Mouse (Mus musculus) activated CD4-positive, CD25-positive, alpha-beta regulatory T cell, adult 4 months (primary cell): ENCODE data around the gene Tent4a. TPM values are rescaled to one million over a fixed set of nuclear protein-coding genes. Genes with fewer than 3 reads are reported as not detected.

Experiments used
- ATAC-seq: one replicate; pipeline ENCODE4 v1.8.0; 2017
- polyA plus RNA-seq, 2 experiments: library from polyadenylated mRNA; unstranded; fragments of 100-300 nt; shearing (Covaris generic); gene quantifications; one replicate each; pipeline ENCODE4 v1.2.1; 2017

The Tent4a gene
- polyA plus RNA-seq, 2 experiments from 2014 or later = 4.4 to 4.5 TPM

- peak; percentile 87 for ATAC-seq
Measured at GRCm38 (mm10) chr13:69545019-69545418, 10.6 kb upstream of the Tent4a start.

GRCm38 (mm10) chr13:69543595-69543994 lies 9.2 kb upstream of the Tent4a start:
- ATAC-seq = no peak

DNA sequence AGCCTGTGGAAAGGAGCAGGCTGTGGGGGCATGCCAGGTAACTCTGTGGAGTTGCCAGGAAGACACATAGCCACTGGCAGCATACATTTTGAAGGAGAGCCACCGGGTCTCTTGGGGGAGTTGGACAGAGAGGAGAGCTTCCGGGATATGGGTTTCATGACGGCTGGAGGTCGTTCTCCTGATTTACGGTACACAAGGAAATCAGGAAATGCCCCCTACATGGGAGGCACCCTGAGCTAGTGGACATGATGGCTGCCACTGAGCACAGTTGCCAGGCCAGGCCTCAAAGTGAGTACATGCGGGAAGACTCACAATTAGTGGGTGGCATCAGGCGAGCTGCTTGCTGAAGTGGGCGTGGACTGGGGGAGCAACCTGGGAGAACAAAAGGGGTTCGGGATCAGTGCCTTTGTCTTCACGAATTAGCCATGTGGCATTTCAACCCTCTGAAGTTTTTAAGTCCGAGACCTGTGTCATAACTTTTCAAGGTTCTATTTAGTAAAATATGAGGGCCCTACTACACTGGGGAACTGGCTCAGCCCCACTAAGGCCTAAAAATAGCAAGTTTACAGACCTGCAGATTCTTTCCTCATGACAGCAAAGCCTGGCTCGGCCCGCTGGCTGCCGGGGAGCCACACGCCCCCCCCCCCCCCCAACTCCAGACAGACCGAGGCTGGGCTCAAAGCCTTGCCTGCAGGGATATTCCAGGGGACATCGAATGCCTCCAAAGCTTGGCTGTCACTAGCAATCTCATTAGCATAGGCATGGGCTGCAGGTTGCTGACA lies 8.3 kb upstream of the Tent4a start:
- ATAC-seq = no peak

DNA sequence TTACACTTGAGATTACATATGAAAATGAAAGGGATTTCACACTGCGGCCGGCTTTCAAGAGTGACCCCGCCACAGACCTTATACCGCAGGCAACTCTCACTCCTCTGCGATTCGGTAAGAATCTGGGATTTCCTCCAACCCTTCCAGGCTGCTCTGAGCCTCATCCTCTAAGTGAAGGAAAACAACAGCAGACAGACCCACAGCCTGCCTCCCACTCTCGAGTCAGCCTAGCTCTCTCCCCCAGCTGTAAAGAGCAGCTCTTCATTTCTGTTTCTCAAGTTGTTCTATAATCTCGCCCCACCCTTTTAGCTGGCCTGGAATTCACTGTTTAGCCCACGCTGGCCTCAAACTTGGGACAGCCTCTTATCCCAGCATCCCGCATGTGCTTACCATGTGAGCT lies 7.4 kb upstream of the Tent4a start:
- no peak for ATAC-seq

- ATAC-seq = no peak
Measured at GRCm38 (mm10) chr13:69541209-69541608, 6.8 kb upstream of the Tent4a start.

DNA sequence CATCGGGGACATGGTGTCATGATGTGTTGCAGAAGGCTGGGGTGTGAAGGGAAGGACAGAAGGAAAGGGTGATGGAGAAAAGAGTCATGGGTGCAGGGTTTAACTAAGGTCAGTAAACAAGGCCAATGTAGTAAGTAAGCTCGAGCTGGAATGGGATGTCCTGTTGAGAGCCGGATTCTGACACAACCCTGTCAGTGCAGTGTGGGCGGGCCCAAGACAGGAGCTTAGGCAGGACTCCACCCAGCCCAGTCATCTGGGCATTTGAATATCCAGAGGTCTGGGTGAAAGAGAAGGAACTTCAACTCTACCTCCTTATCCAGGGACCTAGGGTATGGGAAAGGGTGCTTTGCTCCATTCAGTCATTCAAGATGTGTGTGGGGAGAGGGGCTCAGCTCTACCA lies 3.9 kb upstream of the Tent4a start:
- ATAC-seq = no peak

DNA sequence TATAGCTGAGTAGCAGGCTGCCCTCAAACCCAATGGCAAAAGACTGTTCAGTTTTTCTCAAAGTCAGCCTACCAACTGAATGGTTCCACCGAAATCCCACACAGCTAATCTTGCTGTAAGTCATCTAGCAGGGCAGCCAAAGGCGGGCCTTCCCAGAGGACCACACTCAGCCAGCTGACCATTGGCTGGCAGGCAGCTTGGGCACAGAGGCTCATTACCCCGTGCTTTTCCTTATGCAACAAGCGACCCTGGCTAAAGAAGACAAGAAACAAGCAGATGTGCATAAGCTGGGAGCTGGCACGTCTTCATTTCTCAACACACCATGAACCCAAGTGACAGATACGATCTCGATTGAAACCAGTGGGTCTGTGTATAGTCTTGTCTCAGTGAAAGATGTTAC lies 2.9 kb upstream of the Tent4a start:
- no peak for ATAC-seq

DNA sequence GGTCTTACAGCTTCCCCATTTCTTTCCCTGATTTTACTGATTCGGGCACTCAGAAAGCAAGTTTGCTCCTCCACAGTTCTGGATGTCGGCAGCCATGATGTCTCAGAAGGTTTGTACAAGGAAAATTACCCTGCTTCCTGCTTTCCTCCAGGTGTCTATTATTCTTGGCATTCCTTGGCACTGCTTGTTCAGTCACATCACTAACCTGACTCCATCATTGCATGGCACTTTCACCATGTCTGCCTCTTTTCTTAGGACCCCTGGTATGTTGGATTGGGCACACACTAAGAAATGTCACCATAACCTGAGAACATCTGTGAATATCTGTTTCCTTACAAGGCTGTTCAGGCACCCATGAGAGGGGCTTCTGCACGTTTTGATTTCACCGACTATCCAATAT lies 1.6 kb upstream of the Tent4a start:
- no peak for ATAC-seq

DNA sequence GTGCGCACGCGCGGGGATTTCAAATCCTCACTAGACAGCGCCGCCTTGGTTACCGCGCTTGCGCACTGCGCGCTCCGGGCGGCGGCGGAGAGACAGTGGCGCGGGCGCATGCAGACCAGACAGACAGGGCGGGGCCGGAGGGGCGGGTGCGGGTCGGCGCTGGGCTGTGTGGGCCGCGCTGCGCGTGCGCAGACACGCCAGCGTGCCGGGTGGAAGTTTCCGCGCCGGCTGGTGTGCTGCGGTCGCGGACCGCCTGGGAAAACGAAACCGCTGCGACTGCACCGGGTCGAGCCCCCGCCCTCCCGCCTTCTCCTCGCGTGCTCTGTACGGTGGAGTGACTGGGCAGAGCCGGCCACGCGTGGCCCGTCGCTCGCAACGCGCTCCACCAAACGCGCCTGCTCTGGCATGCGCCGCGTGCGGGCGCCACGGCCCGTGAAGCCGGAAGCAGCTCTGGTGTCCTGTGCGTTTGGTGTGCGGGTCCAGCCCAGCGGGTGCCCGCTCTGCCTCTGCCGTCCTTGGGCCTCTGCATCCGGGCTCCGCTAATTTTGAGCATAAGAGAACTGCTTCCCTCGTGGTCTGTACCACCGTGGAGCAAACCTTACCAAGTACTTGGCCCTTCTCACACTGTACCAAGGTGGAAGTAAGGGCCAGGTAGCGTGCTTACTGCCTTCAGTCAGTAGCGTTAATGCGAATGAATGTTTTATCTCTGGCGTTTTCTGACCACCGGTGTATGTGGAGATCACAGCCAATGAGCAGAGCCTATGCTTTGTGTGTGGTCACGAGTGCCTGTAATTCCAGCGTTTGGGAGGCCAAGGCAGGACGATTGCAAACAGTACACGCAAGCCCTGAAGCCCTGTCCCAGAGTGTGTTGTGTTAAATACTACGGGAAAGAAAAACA lies 486 bp upstream of the Tent4a start:
- ATAC-seq = peak; percentile 75

DNA sequence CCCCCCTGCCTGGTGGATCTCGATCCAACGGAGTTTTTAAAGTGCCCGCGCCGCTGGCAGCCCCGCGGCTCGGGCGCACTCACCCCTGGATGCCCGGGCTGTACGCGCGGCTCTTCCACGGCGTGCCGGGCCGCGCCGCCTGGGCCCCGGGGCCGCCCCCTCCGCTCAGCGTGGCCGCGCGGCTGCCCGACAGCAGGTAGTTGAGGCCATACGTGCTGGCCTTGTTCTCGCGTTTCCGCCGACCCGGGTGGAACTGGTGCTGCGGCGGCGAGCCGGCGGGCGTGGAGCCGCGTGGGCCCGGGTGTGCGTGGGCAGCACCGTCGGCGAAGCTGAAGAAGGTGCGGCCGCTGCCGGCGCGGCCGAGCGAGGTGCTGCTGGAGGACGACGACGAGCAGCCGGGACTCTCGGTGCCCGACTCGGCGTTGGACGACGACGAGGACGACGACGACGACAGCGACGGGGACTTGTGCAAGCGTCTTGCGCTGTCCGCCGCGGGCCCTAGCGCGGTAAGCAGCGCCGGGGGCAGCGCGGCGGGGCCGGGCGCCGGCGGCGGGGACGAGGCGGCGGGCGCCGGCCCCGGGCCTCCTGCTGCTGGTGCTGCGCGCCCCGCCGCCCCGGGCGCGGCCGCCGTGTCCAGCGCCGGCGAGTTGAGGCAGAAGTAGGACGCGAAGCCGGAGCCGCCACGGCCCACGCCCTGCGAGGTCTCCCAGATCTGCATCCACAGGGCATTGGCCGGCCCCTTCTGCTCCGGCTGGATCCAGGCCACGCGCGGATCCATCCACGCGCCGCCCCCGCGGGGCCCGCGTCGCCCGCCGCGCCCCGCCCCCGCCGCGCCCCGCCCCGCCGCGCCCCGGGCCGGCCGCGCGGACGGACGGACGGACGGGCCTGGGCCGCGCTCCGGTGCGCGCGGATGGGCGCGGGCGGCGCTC lies 748 bp downstream of the Tent4a start, which contains the start of gene Nsun2:
Gene Nsun2, plus strand, starts transcription at position 342 of the 929 bp plus-strand sequence.
- ATAC-seq = peak; percentile 2

DNA sequence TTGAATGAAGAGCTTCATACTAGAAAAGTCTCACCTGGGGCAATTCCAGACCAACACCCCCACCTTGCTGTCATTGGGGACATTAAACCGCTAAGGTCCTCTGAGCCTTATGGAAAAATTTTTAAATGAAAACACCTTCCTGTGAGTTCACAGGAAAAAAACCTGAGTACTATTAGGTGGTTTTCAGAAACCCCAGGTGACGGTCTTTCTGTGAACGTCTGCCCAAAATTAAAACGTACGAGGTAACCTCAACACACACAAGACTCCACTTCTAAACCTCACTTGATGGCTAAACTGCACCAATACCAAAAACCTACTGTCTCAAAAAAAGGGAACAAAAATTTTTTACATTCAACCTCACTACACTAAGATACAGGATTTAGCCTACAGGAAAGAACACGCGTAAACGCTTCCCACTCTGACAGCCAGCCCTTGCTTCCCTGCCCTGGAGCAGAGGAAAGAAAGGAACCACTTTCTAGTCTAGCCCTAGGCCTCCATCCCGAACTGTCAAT lies 1.5 kb downstream of the Tent4a start:
- no peak for ATAC-seq

DNA sequence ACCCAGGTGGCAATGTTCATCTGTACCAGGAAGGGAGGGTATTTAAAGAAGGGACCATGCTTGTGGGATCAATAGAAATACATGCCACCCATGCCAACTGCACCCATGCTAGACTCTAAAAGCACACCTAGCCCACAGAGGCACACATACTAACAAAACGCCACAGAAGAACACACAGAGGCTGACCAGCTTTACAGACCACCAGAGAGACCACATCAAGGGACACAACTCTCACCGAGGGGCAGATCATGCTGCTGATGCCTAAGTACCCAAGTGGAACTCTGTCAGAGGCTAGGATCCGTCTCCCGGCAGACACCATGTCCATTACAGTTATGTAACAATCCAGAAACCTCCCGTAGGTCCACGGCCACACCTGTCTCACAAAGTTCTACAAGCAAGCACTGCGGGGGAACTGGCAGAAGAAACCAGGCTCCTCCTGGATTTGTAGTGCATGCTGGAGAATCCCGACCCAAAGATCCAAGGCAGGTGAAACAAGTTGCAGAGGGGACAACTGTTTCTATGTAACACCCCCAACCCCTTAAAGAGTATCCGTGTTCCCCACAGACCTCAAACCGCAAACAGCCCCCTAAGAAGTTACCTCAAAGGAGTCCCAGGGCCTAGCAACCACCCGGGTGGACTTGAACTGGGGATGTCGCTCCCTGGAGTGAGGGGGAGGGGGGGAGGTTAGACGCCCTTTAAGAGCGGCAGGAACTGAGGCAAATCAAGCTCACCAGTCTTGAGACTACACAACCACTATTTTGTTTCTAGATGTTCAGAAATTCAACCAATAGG lies 2.1 kb downstream of the Tent4a start:
- no peak for ATAC-seq

DNA sequence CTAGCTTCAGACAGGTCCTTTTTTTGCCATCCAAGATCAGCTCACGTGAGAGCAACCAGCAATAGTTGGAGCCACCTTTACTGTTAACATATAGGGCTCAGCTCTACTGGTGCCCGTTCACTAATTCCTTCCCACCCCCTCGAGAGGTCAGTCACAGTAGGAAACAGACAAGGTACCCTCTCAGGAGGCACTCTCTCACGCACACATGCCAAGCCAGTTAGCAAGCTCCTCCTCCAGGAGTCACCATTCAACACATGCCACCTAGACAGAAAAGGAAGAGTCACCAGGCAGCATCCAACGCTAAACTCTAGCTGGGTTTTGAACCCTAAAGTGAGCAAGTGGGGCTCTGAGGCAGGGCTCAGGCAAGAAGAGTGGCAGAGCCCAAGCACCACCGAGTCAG lies 3.0 kb downstream of the Tent4a start:
- no peak for ATAC-seq

DNA sequence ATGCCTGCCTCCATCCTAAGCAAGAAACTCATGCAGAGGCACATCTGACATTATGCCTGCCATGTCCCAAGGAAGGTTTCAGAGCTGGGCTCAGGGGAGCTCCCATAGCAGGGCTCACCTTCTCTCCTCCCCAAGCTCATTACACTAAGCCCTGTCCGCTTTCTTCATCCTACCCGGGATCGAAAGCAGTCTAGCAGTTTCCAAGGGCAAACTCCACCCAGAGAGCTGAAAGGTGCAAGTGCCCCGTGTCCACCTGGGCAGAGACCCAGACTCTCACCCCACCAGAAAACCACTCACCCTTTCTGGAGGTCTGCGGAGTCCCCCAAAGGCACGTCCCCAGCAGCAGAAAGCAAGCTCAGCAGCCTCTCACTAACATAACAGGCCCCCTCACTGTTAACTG lies 3.5 kb downstream of the Tent4a start:
- no peak for ATAC-seq

GRCm38 (mm10) chr13:69530156-69530555 lies 4.3 kb downstream of the Tent4a start:
- no peak for ATAC-seq

GRCm38 (mm10) chr13:69528531-69528930 lies 5.9 kb downstream of the Tent4a start:
- ATAC-seq = no peak

DNA sequence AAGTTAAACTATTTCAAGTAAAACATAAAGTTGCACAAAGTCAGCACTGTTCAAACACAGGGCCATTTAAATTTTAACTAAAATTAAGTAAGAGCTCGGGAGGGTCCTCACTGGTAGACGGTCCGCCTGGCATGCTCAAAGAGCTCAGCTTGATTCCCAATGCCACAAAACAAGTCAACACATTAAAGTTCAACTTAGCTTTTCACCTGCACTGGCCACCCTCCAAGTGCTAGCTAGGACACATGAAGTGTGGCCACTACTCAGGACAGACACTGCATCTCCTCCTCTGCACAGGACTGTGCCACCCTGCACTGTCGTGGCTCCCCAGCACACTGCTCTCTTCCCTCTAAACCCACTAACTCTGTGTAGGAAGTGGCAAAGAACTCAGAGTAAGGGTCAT lies 8.6 kb downstream of the Tent4a start:
- no peak for ATAC-seq

DNA sequence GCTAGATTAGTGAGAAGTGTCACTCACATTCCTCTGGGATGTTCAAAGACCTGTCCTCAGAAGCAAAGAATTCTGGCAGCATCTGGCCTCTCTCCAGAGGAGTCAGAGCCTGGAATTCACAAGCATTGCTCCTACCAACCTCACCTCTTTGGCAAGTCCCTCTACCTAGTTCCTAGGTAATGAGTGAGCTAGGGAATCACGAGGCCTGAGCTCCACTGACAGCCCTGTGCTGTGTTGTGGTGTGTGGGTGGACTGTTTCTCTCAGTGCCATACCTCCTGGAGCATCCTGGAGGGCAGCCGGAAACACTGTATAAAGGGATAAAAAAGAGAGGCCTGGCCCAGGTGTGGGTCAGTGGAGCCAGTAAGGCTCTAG lies 10.3 kb downstream of the Tent4a start:
- ATAC-seq = no peak

DNA sequence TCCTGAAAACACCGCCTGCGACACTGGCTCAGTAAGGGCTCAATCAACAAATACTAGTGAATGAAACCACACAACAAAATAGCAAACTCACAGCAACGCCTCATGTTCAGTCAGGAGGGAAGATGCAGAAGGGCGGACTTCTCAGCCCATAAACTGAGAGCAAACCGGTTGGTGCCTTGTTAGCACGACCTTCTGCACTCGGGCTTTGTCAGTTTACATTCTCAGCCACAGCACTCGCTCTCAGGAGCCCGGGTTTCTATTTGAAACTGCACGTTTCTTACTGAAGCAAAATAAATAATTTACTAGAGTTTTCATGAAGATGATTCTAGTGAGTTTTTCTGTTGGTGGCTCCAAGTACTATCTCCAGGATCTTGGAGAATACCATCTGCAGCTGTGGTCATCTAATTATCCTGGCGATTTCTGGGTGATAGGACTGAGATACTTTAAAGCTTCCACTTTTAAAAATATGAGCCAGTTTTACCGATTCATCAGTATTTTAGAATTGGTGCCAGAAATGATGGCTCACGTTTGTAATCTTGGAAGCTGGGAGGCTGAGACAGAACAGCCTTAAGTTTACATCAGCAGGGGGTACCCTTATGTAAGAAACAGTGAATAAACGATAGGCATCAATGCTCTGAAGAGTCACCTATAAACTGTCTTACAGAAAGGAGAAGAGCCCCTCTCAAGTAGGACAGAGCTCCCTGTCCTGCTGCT lies 10.8 kb downstream of the Tent4a start:
- no peak for ATAC-seq

DNA sequence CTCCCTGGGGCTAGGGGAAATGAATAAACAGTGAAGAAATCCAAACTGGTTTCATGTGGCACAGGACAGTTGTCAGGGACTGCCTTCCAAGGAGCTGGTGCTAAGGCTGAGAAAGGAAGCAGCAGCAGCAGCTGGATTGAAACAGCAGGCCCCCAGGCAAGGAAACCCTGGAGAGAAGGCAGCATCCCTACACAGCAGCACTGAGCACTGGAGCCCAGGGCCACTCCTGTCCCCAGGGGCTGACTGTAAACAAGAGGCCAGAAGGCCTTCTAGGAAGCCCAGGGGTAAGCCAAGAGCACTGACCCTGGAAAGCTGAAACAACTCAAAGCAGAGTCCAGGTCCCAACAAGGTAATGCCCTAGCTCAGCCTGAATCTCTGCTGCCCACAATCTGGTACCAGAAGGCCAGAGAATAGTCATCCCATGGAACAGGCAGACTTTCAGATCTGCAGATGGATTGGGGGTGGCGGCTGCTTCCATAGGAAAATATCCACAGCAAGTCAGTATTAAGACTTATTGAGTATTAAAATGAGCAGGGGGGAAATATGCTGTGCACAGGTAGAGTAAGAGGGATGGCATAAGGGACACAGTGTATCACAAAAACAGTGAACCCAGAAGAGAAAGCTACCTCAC lies 12.1 kb downstream of the Tent4a start:
- no peak for ATAC-seq
